ENCODE assay signal across 14 mouse cellular contexts in the genomic region with DNA sequence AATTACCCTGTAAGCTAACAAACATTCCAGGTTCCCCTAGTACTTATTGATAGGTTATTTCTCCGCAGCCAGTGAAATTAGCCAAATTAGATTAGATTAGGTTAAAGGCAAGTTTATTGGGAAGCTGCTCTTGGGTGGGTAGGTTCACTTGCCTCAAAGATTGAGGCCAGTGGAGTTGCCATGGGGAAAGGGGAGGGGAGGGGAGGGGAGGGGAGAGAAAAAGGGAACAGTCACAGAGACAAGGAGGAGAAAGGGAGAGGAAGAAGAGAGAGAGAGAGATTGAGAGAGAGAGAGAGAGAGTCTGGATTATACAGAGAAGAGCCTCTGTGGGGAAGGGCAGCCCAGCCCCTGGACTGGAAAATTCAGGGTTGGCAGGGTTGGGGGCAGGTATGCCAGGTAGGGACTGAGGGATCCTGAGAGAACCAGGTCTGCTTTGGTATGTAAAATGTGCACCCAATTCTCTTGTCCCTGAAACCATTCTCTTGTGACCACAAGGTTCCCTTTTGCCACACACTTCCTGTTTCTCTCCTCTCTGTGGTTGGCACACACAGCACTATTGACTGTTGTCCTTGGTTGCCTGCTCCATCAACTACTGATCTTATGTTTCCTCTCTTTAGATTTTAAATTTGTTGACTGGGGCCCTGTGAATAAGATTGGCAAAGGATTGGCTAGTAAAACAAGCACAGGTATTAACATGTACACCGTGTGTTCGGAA. TPM values are rescaled to one million over a fixed set of nuclear protein-coding genes. Genes with fewer than 3 reads are reported as not detected.
DNase-seq lines count a peak whose midpoint lies in the region; ATAC-seq and TF ChIP-seq lines count a peak whose summit lies in the region.
"Had no signal": no experiment of that assay in that cellular context is flagged by ENCODE, and none has a peak within 500 bp of the region (broad histone marks: within the 10 kb centered on the region; RNA-seq: fewer than 3 reads in every experiment).

No protein-coding gene starts in this region.

- H3K27me3 ChIP-seq in midbrain, postnatal 0 days (ENCODE audit: insufficient read depth, low read length): no peaks in the 10 kb centered on the region
- H3K27me3 ChIP-seq: forebrain, embryonic 12.5 days had no signal

- H3K79me2 ChIP-seq in macrophage (ENCODE audit: inconsistent target): no peaks in the 10 kb centered on the region

- no peak for ATAC-seq in frontal cortex, adult (ENCODE audit: low TSS enrichment)
- ATAC-seq in midbrain, postnatal 0 days (ENCODE audit: low FRiP score): no peak
- ATAC-seq: intestine, embryonic 16.5 days had no signal

- 36% methylated on average over 3 of the region's 3 CpGs for WGBS in macrophage (ENCODE audit: missing documents)
- WGBS in midbrain, postnatal 0 days: 87% methylated on average over 3 of the region's 3 CpGs

- H3K4me3 ChIP-seq in layer of hippocampus, adult 2 months: no peak overlapping the region
- no peak overlapping the region for H3K4me3 ChIP-seq in macrophage (ENCODE audit: inconsistent target)
- H3K4me3 ChIP-seq in midbrain, postnatal 0 days (ENCODE audit: low read depth, low read length): no peak overlapping the region
- H3K4me3 ChIP-seq: forebrain, embryonic 12.5 days had no signal

- no peaks in the 10 kb centered on the region for H3K36me3 ChIP-seq in macrophage (ENCODE audit: inconsistent target)
- no peaks in the 10 kb centered on the region for H3K36me3 ChIP-seq in midbrain, postnatal 0 days (ENCODE audit: insufficient read depth, low read length)
- H3K36me3 ChIP-seq: forebrain, embryonic 12.5 days had no signal

- H3K27ac ChIP-seq in layer of hippocampus, adult 2 months: 0 out of 2 replicates have a peak overlapping the region, but pooled peaks have one; percentile 85
- peak overlapping the region; percentile 97 for H3K27ac ChIP-seq in macrophage
- H3K27ac ChIP-seq in midbrain, postnatal 0 days (ENCODE audit: low read depth, low read length): no peak overlapping the region
- H3K27ac ChIP-seq: forebrain, embryonic 12.5 days; stomach, postnatal 0 days had no signal

- H3K9me3 ChIP-seq in midbrain, postnatal 0 days (ENCODE audit: low read length): no peaks in the 10 kb centered on the region
- H3K9me3 ChIP-seq: forebrain, embryonic 12.5 days had no signal

- TF ChIP-seq CTCF in layer of hippocampus, adult 2 months (conservative IDR thresholded peaks at IDR 0.05): no peak
- TF ChIP-seq CTCF in midbrain, postnatal 0 days (IDR thresholded peaks at IDR 0.05): no peak

- H3K4me1 ChIP-seq in midbrain, postnatal 0 days (ENCODE audit: insufficient read depth, low read length): no peaks in the 10 kb centered on the region
- H3K4me1 ChIP-seq: forebrain, embryonic 12.5 days had no signal

- DNase-seq in layer of hippocampus, adult 2 months (ENCODE audit: low spot score in 2 of 2): no peak
- DNase-seq in layer of hippocampus, adult 18-20 months (ENCODE audit: low spot score in 2 of 2): no peak
- peak; percentile 71 for DNase-seq in 416B (ENCODE audit: low read depth)
- peak; percentile 48 for DNase-seq in T-cell, adult 2 months (ENCODE audit: low spot score)
- DNase-seq in right cerebral cortex, adult 2 months (ENCODE audit: low spot score in 2 of 2): no peak
- DNase-seq in midbrain, postnatal 0 days (ENCODE audit: low spot score): no peak
- DNase-seq: gastrocnemius, postnatal 36 days; heart, postnatal 10 days; lung, postnatal 10 days had no signal

- no peak overlapping the region for H3K9ac ChIP-seq in midbrain, postnatal 0 days (replicated peaks; ENCODE audit: low read length, poor library complexity, severe bottlenecking)
- H3K9ac ChIP-seq: forebrain, embryonic 12.5 days had no signal

- no peak overlapping the region for H3K4me2 ChIP-seq in midbrain, postnatal 0 days (ENCODE audit: low read depth, low read length, poor library complexity, severe bottlenecking)
- H3K4me2 ChIP-seq: forebrain, embryonic 12.5 days had no signal

RNA-seq across cellular contexts. Expression of a gene that starts 34.4 kb away (rescaled TPM):
- 100 to 1,000 TPM; 292 to 295 TPM for total RNA-seq in layer of hippocampus, adult 2 months (2021)
- 100 to 1,000 TPM; 302 to 350 TPM for total RNA-seq in layer of hippocampus, adult 18-20 months (2021)
- 1,000 to 10,000 TPM in 1 of 26 experiments, 100 to 1,000 TPM in 10, 10 to 100 TPM in 15; 23.8 to 1,148 (median 94.1) TPM for total RNA-seq in macrophage (2018; cell fraction: chromatin; rRNA removed)
- over 10,000 TPM in 10 of 26 experiments, 1,000 to 10,000 TPM in 16; 1,265 to 11,944 (median 5,711) TPM for total RNA-seq in macrophage (2018; cell fraction: cytosol; rRNA removed)
- 1,000 to 10,000 TPM in 14 of 26 experiments, 100 to 1,000 TPM in 12; 298 to 6,070 (median 1,195) TPM for total RNA-seq in macrophage (2018; cell fraction: nucleus; rRNA removed)
- polyA plus RNA-seq in macrophage (2018): 3,955 to 15,839 TPM (median 14,226 TPM) in 3 replicates
- 267 and 322 TPM in 2 replicates for total RNA-seq in midbrain, postnatal 0 days (2014; rRNA removed)
- 201 and 233 TPM in 2 replicates for polyA plus RNA-seq in midbrain, postnatal 0 days (2015; fragmentation: Nextera tagmentation; extraction: Ambion mirVana)

Comparison
In these comparisons a context has a peak if more than half of its experiments do, and no peak if none do; other contexts are left out.
1. DNase-seq: peak in 416B (single experiment) and T-cell, adult 2 months (single experiment); none in layer of hippocampus, adult 2 months (0 of 2), layer of hippocampus, adult 18-20 months (0 of 2), right cerebral cortex, adult 2 months (0 of 2) and midbrain, postnatal 0 days (single experiment).